Mouse (Mus musculus) midbrain, embryonic 15.5 days (tissue): ENCODE results near the gene Pold3. TPM values are rescaled to one million over a fixed set of nuclear protein-coding genes. Genes with fewer than 3 reads are reported as not detected.
"Not testable (repeated sequence)": the region's sequence is repeated elsewhere in the genome, so short reads cannot be mapped to it uniquely, and the experiment has no call there.

ENCODE experiments used
- ATAC-seq: fragments of 200-750 bp; cut with Nextera tagmentation; replicated peaks from 2 replicates; pipeline ENCODE4 v1.8.0; 2017; ENCODE audit warnings: moderate TSS enrichment
- H3K27ac ChIP-seq: fragments of 300-500 bp; sonication (generic); 2 replicates; pipeline ENCODE4 v1.5.1; 2015; ENCODE audit warnings: mild to moderate bottlenecking, inconsistent platforms
- H3K27me3 ChIP-seq: fragments of 300-500 bp; sonication (generic); replicated peaks from 2 replicates; pipeline ENCODE4 v1.6.1; 2015; ENCODE audit warnings: inconsistent platforms
- H3K36me3 ChIP-seq: fragments of 300-500 bp; sonication (generic); replicated peaks from 2 replicates; pipeline ENCODE4 v1.6.1; 2015; ENCODE audit warnings: inconsistent platforms
- H3K4me1 ChIP-seq: fragments of 300-500 bp; sonication (generic); 2 replicates; pipeline ENCODE4 v1.6.1; 2015; ENCODE audit warnings: inconsistent platforms
- H3K4me2 ChIP-seq: fragments of 300-500 bp; sonication (generic); 2 replicates; pipeline ENCODE4 v1.6.1; 2015; ENCODE audit warnings: inconsistent platforms, mild to moderate bottlenecking, moderate library complexity
- H3K4me3 ChIP-seq: fragments of 300-500 bp; sonication (generic); 2 replicates; pipeline ENCODE4 v1.5.1; 2015; ENCODE audit warnings: mild to moderate bottlenecking, inconsistent platforms
- H3K9ac ChIP-seq: fragments of 300-500 bp; sonication (generic); 2 replicates; pipeline ENCODE4 v1.6.1; 2015; ENCODE audit warnings: mild to moderate bottlenecking, inconsistent platforms
- H3K9me3 ChIP-seq: fragments of 300-500 bp; sonication (generic); 2 replicates; pipeline ENCODE4 v1.6.1; 2016; ENCODE audit warnings: inconsistent platforms
- WGBS: fragments of 180-500 bp; shearing (Covaris S2); methylation state at CpG from one replicate; pipeline ENCODE4 v1.1.7; 2015; ENCODE audit warnings: mixed read lengths; 5-methylcytosine and 5-hydroxymethylcytosine counted together
- polyA plus RNA-seq: library from polyadenylated mRNA; unstranded; fragments of >200 nt; fragmentation: Nextera tagmentation; extraction: Ambion mirVana; gene quantifications from 2 replicates; pipeline ENCODE4 v1.2.1, GENCODE M21; 2015

Gene Pold3
- polyA plus RNA-seq, 1 experiment from 2014 or later: 53.8 TPM

DNA sequence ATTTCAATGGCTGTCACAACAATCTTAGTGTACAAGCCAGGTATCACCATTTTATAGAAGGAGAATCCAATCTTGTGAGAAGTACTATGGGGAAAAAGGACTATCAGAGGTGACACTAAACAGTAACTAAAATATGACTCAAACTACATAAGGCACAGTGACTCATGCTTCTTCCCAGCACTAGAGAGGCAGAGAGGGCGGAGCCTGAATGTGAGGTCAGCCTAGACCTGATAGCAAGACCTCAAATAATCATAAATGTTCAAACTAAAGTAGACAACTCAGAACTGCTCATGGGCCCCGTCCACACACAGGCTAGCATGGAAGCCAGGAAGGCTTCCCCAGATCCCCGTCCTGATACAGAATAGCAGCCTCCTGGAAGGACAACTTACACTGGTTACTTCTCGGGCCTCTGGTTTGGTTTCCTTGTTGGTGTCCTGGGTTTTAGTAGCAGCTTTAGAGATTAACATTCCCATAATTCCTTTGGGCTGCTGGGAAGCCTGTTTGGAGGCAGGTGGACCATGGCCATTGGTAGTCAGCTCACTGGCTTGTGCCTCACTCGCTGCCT is 21.3 kb downstream of the Pold3 start:
- no peak for ATAC-seq
- peaks cover 44% of the 10 kb centered on the region for H3K36me3 ChIP-seq
- WGBS: 87% methylated on average over 5 of the region's 5 CpGs

GRCm38 (mm10) chr7:100086891-100087290 is 34.5 kb downstream of the Pold3 start:
- peaks cover 44% of the 10 kb centered on the region for H3K36me3 ChIP-seq
- no peak overlapping the region for H3K9ac ChIP-seq
- 85% methylated on average over 5 of the region's 5 CpGs for WGBS
- H3K4me3 ChIP-seq: no peak overlapping the region
- no peak overlapping the region for H3K4me2 ChIP-seq
- no peaks in the 10 kb centered on the region for H3K27me3 ChIP-seq
- no peaks in the 10 kb centered on the region for H3K9me3 ChIP-seq
- no peak overlapping the region for H3K27ac ChIP-seq
- ATAC-seq: no peak
- no peaks in the 10 kb centered on the region for H3K4me1 ChIP-seq

More for the DNA sequence above, 21.3 kb downstream of the Pold3 start:
- Histone ChIP-seq H3K4me1 (no peaks in the 10 kb centered on the region), H3K4me2 (no peak overlapping the region), H3K9me3 (no peaks in the 10 kb centered on the region), H3K9ac (no peak overlapping the region), H3K4me3 (no peak overlapping the region), H3K27ac (no peak overlapping the region), H3K27me3 (no peaks in the 10 kb centered on the region)

- no peak for ATAC-seq
- no peak overlapping the region for H3K27ac ChIP-seq
- WGBS: 32% methylated on average over 8 of the region's 8 CpGs
- no peaks in the 10 kb centered on the region for H3K9me3 ChIP-seq
- no peak overlapping the region for H3K4me2 ChIP-seq
- H3K27me3 ChIP-seq: no peaks in the 10 kb centered on the region
- no peak overlapping the region for H3K4me3 ChIP-seq
- no peak overlapping the region for H3K9ac ChIP-seq
- no peaks in the 10 kb centered on the region for H3K4me1 ChIP-seq
- H3K36me3 ChIP-seq: peaks cover 43% of the 10 kb centered on the region
Observed at GRCm38 (mm10) chr7:100086159-100086755, 35.1 kb downstream of the Pold3 start.

- Histone ChIP-seq H3K4me2 (no peak overlapping the region), H3K27ac (no peak overlapping the region), H3K9me3 (no peaks in the 10 kb centered on the region), H3K27me3 (no peaks in the 10 kb centered on the region), H3K36me3 (peaks cover 29% of the 10 kb centered on the region), H3K9ac (no peak overlapping the region), H3K4me1 (no peaks in the 10 kb centered on the region), H3K4me3 (no peak overlapping the region)
- WGBS: 83% methylated on average over 6 of the region's 6 CpGs
- ATAC-seq: no peak
Observed at GRCm38 (mm10) chr7:100083812-100084211, 37.6 kb downstream of the Pold3 start.

DNA sequence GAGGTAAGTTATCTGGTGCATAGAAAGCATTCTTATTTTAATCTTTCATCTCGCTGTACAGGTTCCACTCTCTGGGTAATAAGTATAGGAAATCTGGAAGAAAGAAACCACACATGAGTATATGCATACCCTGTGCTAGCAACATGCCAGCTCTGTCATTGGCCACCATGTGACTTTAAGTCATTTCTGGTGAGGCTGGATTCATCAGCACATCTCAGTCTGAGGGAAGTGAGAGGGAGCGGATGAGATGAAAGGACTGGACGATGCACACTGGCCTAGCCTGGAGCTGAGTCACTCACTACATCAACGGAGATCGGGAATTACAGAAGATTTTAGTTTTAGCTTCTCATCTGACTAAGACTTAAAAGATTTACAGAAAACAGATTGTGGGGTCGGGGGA is 38.5 kb downstream of the Pold3 start:
- H3K4me1 ChIP-seq: no peaks in the 10 kb centered on the region
- H3K36me3 ChIP-seq: peaks cover 24% of the 10 kb centered on the region
- H3K4me2 ChIP-seq: no peak overlapping the region
- no peaks in the 10 kb centered on the region for H3K27me3 ChIP-seq
- no peak overlapping the region for H3K9ac ChIP-seq
- no peak for ATAC-seq
- no peak overlapping the region for H3K4me3 ChIP-seq
- H3K9me3 ChIP-seq: no peaks in the 10 kb centered on the region
- H3K27ac ChIP-seq: no peak overlapping the region
- 97% methylated on average over 6 of the region's 6 CpGs for WGBS

GRCm38 (mm10) chr7:100080087-100080781 is 41.1 kb downstream of the Pold3 start:
- ATAC-seq: no peak
- Histone ChIP-seq H3K9ac (no peak overlapping the region), H3K36me3 (peaks cover 15% of the 10 kb centered on the region), H3K9me3 (no peaks in the 10 kb centered on the region), H3K27ac (no peak overlapping the region), H3K27me3 (no peaks in the 10 kb centered on the region), H3K4me1 (no peaks in the 10 kb centered on the region), H3K4me2 (no peak overlapping the region), H3K4me3 (no peak overlapping the region)
- WGBS: 53% methylated on average over 12 of the region's 12 CpGs

- no peak overlapping the region for H3K4me2 ChIP-seq
Observed at GRCm38 (mm10) chr7:100077071-100077470, 44.3 kb downstream of the Pold3 start.

GRCm38 (mm10) chr7:100076296-100076695 is 45.1 kb downstream of the Pold3 start:
- Histone ChIP-seq H3K36me3 (peaks cover 7% of the 10 kb centered on the region; the same call in 1 of the 2 replicates), H3K27ac (no peak overlapping the region), H3K4me2 (no peak overlapping the region), H3K4me1 (no peaks in the 10 kb centered on the region), H3K27me3 (no peaks in the 10 kb centered on the region), H3K9me3 (no peaks in the 10 kb centered on the region), H3K4me3 (no peak overlapping the region), H3K9ac (no peak overlapping the region)
- no peak for ATAC-seq
- WGBS: 89% methylated on average over 5 of the region's 5 CpGs

More at GRCm38 (mm10) chr7:100077071-100077470, 44.3 kb downstream of the Pold3 start:
- Histone ChIP-seq H3K36me3 (peaks cover 7% of the 10 kb centered on the region; the same call in 1 of the 2 replicates), H3K27me3 (no peaks in the 10 kb centered on the region), H3K9me3 (no peaks in the 10 kb centered on the region), H3K4me1 (no peaks in the 10 kb centered on the region), H3K4me3 (no peak overlapping the region), H3K9ac (no peak overlapping the region), H3K27ac (no peak overlapping the region)
- 91% methylated on average over 4 of the region's 4 CpGs for whole genome bisulfite sequencing
- no peak for ATAC-seq

- Histone ChIP-seq H3K27ac (no peak overlapping the region), H3K36me3 (peaks cover 3% of the 10 kb centered on the region; the same call in 1 of the 2 replicates), H3K9me3 (no peaks in the 10 kb centered on the region), H3K27me3 (no peaks in the 10 kb centered on the region), H3K4me1 (no peaks in the 10 kb centered on the region), H3K9ac (no peak overlapping the region), H3K4me3 (no peak overlapping the region), H3K4me2 (no peak overlapping the region)
- ATAC-seq: no peak
- WGBS: 95% methylated on average over 2 of the region's 2 CpGs
Observed at GRCm38 (mm10) chr7:100073959-100074358, 47.4 kb downstream of the Pold3 start.

- H3K27ac ChIP-seq, H3K27me3 ChIP-seq, H3K36me3 ChIP-seq, H3K4me1 ChIP-seq, H3K4me2 ChIP-seq, ATAC-seq, H3K9me3 ChIP-seq, H3K4me3 ChIP-seq, H3K9ac ChIP-seq: not testable (repeated sequence)
- WGBS: 94% methylated on average over 2 of the region's 2 CpGs
Observed at GRCm38 (mm10) chr7:100052991-100053390, 68.4 kb downstream of the Pold3 start.

- 65% methylated on average over 4 of the region's 4 CpGs for WGBS
- H3K4me3 ChIP-seq: no peak overlapping the region
- no peak overlapping the region for H3K9ac ChIP-seq
- no peaks in the 10 kb centered on the region for H3K4me1 ChIP-seq
- H3K4me2 ChIP-seq: no peak overlapping the region
- no peaks in the 10 kb centered on the region for H3K36me3 ChIP-seq
- no peaks in the 10 kb centered on the region for H3K27me3 ChIP-seq
- no peak for ATAC-seq
- no peaks in the 10 kb centered on the region for H3K9me3 ChIP-seq
- H3K27ac ChIP-seq: no peak overlapping the region
Observed at GRCm38 (mm10) chr7:100051904-100052303, 69.5 kb downstream of the Pold3 start.

- H3K27me3 ChIP-seq: no peaks in the 10 kb centered on the region
- no peaks in the 10 kb centered on the region for H3K4me1 ChIP-seq
- no peaks in the 10 kb centered on the region for H3K9me3 ChIP-seq
- H3K9ac ChIP-seq: no peak overlapping the region
- H3K36me3 ChIP-seq: no peaks in the 10 kb centered on the region
- no peak overlapping the region for H3K4me2 ChIP-seq
- ATAC-seq: no peak
- 74% methylated on average over 2 of the region's 2 CpGs for WGBS
- no peak overlapping the region for H3K27ac ChIP-seq
- no peak overlapping the region for H3K4me3 ChIP-seq
Observed at GRCm38 (mm10) chr7:100046486-100046885, 74.9 kb downstream of the Pold3 start.
